Mouse (Mus musculus): ENCODE results near the gene Nanos3. TPM values are rescaled to one million over a fixed set of nuclear protein-coding genes. Genes with fewer than 3 reads are reported as not detected.

Gene Nanos3
- polyA plus RNA-seq, 1 experiment from 2014 or later, result 6.8 TPM

DNA sequence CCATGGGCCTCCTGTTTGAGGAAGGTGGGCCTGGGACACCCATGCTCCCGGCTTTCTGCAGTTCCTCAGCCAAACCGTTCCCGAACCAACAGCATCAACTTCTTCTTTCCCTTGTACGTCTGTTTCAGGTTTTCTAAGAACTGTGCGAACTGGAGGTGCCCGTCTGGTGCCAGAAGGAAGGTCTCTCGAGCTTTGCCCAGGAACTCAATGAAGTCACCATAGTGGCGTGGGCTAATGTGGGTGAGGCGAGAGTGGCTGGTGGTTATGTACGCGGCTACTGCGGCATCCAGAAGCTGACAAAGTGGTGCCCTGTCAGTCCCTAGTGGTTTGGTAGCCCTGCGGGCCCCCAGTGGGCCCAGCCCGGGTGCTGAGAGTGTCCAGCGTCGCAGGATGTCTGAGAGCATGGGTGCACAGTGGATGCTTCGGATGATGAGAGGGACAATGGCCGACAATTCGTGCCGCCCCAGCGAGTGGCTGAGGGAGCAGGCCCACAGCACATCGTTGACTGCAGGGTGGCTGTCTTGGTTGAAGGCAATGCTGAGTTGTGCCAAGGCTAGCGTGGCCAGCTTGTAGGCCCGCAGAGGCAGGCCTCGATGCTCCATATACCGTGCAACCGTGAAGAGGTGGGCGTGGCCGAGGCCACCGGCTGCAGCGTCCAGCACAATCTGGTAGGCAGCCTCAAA is 27.0 kb upstream of the Nanos3 start:
- Histone ChIP-seq H3K4me2 (ENCODE audit: low read length) (no peak overlapping the region), H3K9me3 (ENCODE audit: control insufficient read depth, low read length) (no peaks in the 10 kb centered on the region), H3K9ac (ENCODE audit: low read depth, low read length) (no peak overlapping the region), H3K36me3 (ENCODE audit: control insufficient read depth, insufficient read depth, low read length) (peaks cover 32% of the 10 kb centered on the region), H3K4me1 (ENCODE audit: control insufficient read depth, insufficient read depth, low read depth, low read length) (peaks cover 21% of the 10 kb centered on the region), H3K27ac (ENCODE audit: low read depth, low read length) (no peak overlapping the region), H3K27me3 (replicated peaks; ENCODE audit: control insufficient read depth, insufficient read depth, low read length) (no peaks in the 10 kb centered on the region), H3K4me3 (ENCODE audit: low read length) (no peak overlapping the region)
- 94% methylated on average over 31 of the region's 31 CpGs for WGBS
- ATAC-seq, result no peak

- H3K9ac ChIP-seq (ENCODE audit: low read depth, low read length), result no peak overlapping the region
- no peak overlapping the region for H3K27ac ChIP-seq (ENCODE audit: low read depth, low read length)
- H3K4me3 ChIP-seq (ENCODE audit: low read length), result no peak overlapping the region
- peaks cover 21% of the 10 kb centered on the region for H3K4me1 ChIP-seq (ENCODE audit: control insufficient read depth, insufficient read depth, low read depth, low read length)
- H3K27me3 ChIP-seq (replicated peaks; ENCODE audit: control insufficient read depth, insufficient read depth, low read length), result no peaks in the 10 kb centered on the region
- no peaks in the 10 kb centered on the region for H3K9me3 ChIP-seq (ENCODE audit: control insufficient read depth, low read length)
- no peak for ATAC-seq
- H3K36me3 ChIP-seq (ENCODE audit: control insufficient read depth, insufficient read depth, low read length), result peaks cover 29% of the 10 kb centered on the region
- H3K4me2 ChIP-seq (ENCODE audit: low read length), result no peak overlapping the region
- WGBS, result 98% methylated on average over 3 of the region's 3 CpGs
These were observed 26.2 kb upstream of the Nanos3 start for GRCm38 (mm10) chr8:84211202-84211601.

DNA sequence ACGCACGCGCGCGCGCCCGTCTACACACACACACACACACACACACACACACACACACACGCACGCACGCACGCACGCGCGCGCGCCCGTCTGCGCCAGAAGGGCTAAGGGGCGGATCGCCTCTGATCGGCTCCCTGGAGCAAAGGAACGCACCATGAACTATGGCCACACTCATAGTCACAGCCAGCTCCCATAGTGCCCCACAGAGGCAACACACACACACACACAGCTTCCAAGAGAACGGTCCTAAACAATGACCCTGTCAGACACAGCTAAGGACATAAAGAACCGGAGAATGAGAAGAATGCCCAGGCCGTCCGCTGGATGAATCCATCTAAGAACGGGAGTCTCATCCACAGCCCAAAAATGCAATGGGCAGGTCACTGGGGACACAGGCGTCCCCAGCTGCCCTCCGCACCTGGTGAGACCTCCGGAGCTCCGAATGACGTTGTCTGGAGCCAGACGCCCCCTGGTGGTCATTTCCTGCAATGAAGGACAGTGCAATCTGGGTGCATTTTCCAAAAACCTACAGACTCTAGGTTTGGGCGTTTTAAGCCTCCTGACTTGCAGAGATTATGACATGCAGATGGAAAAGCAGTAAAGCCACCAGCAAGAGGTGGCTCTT is 25.3 kb upstream of the Nanos3 start:
- ATAC-seq, result peak; percentile 37; the same call in 1 of the 2 replicates
- Histone ChIP-seq H3K4me3 (ENCODE audit: low read length) (peak overlapping the region; percentile 22), H3K9me3 (ENCODE audit: control insufficient read depth, low read length) (no peaks in the 10 kb centered on the region), H3K4me1 (ENCODE audit: control insufficient read depth, insufficient read depth, low read depth, low read length) (peaks cover 21% of the 10 kb centered on the region), H3K9ac (ENCODE audit: low read depth, low read length) (peak overlapping the region; percentile 47), H3K27ac (ENCODE audit: low read depth, low read length) (no peak overlapping the region), H3K27me3 (replicated peaks; ENCODE audit: control insufficient read depth, insufficient read depth, low read length) (no peaks in the 10 kb centered on the region), H3K36me3 (ENCODE audit: control insufficient read depth, insufficient read depth, low read length) (peaks cover 21% of the 10 kb centered on the region), H3K4me2 (ENCODE audit: low read length) (peak overlapping the region; percentile 50)
- 42% methylated on average over 33 of the region's 34 CpGs for WGBS

- peaks cover 21% of the 10 kb centered on the region for H3K4me1 ChIP-seq (ENCODE audit: control insufficient read depth, insufficient read depth, low read depth, low read length)
- H3K4me2 ChIP-seq (ENCODE audit: low read length), result no peak overlapping the region
- peak overlapping the region; percentile 10 for H3K27ac ChIP-seq (ENCODE audit: low read depth, low read length)
- H3K27me3 ChIP-seq (replicated peaks; ENCODE audit: control insufficient read depth, insufficient read depth, low read length), result no peaks in the 10 kb centered on the region
- peak; percentile 48; the same call in 1 of the 2 replicates for ATAC-seq
- H3K9me3 ChIP-seq (ENCODE audit: control insufficient read depth, low read length), result no peaks in the 10 kb centered on the region
- peaks cover 14% of the 10 kb centered on the region for H3K36me3 ChIP-seq (ENCODE audit: control insufficient read depth, insufficient read depth, low read length)
- WGBS, result 40% methylated on average over 17 of the region's 17 CpGs
- H3K4me3 ChIP-seq (ENCODE audit: low read length), result no peak overlapping the region
- H3K9ac ChIP-seq (ENCODE audit: low read depth, low read length), result peak overlapping the region; percentile 19; the same call in 1 of the 2 replicates
These were observed 23.7 kb upstream of the Nanos3 start for GRCm38 (mm10) chr8:84208381-84209380.

- no peak for ATAC-seq
- H3K27me3 ChIP-seq (replicated peaks; ENCODE audit: control insufficient read depth, insufficient read depth, low read length), result no peaks in the 10 kb centered on the region
- peak overlapping the region; percentile 45 for H3K9ac ChIP-seq (ENCODE audit: low read depth, low read length)
- 62% methylated on average over 7 of the region's 7 CpGs for WGBS
- no peaks in the 10 kb centered on the region for H3K9me3 ChIP-seq (ENCODE audit: control insufficient read depth, low read length)
- no peak overlapping the region for H3K4me3 ChIP-seq (ENCODE audit: low read length)
- peaks cover 21% of the 10 kb centered on the region for H3K4me1 ChIP-seq (ENCODE audit: control insufficient read depth, insufficient read depth, low read depth, low read length)
- 0 out of 2 replicates have a peak overlapping the region, but pooled peaks have one; percentile 12 for H3K27ac ChIP-seq (ENCODE audit: low read depth, low read length)
- no peak overlapping the region for H3K4me2 ChIP-seq (ENCODE audit: low read length)
- peaks cover 14% of the 10 kb centered on the region for H3K36me3 ChIP-seq (ENCODE audit: control insufficient read depth, insufficient read depth, low read length)
These were observed 22.8 kb upstream of the Nanos3 start for GRCm38 (mm10) chr8:84207811-84208210.

DNA sequence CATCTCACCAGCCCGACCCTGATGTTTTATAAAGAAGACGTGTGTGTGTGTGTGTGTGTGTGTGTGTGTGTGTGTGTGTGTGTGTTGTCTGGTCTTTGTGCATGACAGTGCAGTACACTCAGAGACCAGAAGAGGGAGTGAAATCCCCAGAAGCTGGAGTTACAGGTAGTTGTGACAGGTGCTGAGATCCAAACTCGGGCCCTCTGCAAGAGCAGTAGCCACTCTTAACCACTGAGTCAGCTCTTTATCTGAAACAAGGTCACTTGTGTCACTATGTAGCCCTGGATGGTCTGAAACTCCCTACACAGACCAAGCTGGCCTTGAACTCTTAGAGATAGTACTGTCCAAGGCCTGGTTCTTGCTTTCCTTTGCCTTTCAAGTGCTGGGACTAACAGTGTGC is 21.6 kb upstream of the Nanos3 start:
- no peak overlapping the region for H3K4me3 ChIP-seq (ENCODE audit: low read length)
- no peak overlapping the region for H3K4me2 ChIP-seq (ENCODE audit: low read length)
- no peak for ATAC-seq
- no peak overlapping the region for H3K27ac ChIP-seq (ENCODE audit: low read depth, low read length)
- no peak overlapping the region for H3K9ac ChIP-seq (ENCODE audit: low read depth, low read length)
- H3K9me3 ChIP-seq (ENCODE audit: control insufficient read depth, low read length), result no peaks in the 10 kb centered on the region
- H3K4me1 ChIP-seq (ENCODE audit: control insufficient read depth, insufficient read depth, low read depth, low read length), result peaks cover 21% of the 10 kb centered on the region
- H3K36me3 ChIP-seq (ENCODE audit: control insufficient read depth, insufficient read depth, low read length), result peaks cover 7% of the 10 kb centered on the region
- WGBS, result 89% methylated on average over 3 of the region's 3 CpGs
- no peaks in the 10 kb centered on the region for H3K27me3 ChIP-seq (replicated peaks; ENCODE audit: control insufficient read depth, insufficient read depth, low read length)

DNA sequence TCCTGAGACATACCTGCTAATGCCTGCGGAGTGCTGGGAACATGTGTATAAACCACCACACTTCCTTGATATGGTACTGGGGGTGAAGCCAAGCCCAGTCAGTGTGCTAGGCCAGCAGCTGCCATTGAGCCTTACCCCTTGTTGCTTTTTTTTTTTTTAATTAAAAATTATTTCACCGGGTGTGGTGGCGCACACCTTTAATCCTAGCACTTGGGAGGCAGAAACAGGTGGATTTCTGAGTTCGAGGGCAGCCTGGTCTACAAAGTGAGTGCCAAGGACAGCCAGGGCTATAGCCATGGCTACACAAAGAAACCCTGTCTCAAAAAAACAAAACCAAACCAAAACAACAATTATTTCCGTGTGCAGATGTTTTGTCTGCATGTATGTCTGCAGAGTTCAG is 20.1 kb upstream of the Nanos3 start:
- no peaks in the 10 kb centered on the region; the same call in 1 of the 2 replicates for H3K36me3 ChIP-seq (ENCODE audit: control insufficient read depth, insufficient read depth, low read length)
- H3K27ac ChIP-seq (ENCODE audit: low read depth, low read length), result no peak overlapping the region
- no peak overlapping the region for H3K4me3 ChIP-seq (ENCODE audit: low read length)
- no peak overlapping the region for H3K9ac ChIP-seq (ENCODE audit: low read depth, low read length)
- 90% methylated on average over 5 of the region's 5 CpGs for WGBS
- no peaks in the 10 kb centered on the region for H3K27me3 ChIP-seq (replicated peaks; ENCODE audit: control insufficient read depth, insufficient read depth, low read length)
- no peaks in the 10 kb centered on the region for H3K9me3 ChIP-seq (ENCODE audit: control insufficient read depth, low read length)
- peaks cover 25% of the 10 kb centered on the region for H3K4me1 ChIP-seq (ENCODE audit: control insufficient read depth, insufficient read depth, low read depth, low read length)
- no peak overlapping the region for H3K4me2 ChIP-seq (ENCODE audit: low read length)
- no peak for ATAC-seq

GRCm38 (mm10) chr8:84203975-84204772 is 19.2 kb upstream of the Nanos3 start:
- peak overlapping the region; percentile 40 for H3K4me3 ChIP-seq (ENCODE audit: low read length)
- ATAC-seq, result peak; percentile 12; the same call in 1 of the 2 replicates
- H3K36me3 ChIP-seq (ENCODE audit: control insufficient read depth, insufficient read depth, low read length), result no peaks in the 10 kb centered on the region; the same call in 1 of the 2 replicates
- H3K9ac ChIP-seq (ENCODE audit: low read depth, low read length), result peak overlapping the region; percentile 29
- no peaks in the 10 kb centered on the region for H3K9me3 ChIP-seq (ENCODE audit: control insufficient read depth, low read length)
- H3K27ac ChIP-seq (ENCODE audit: low read depth, low read length), result peak overlapping the region; percentile 72
- peak overlapping the region; percentile 78 for H3K4me2 ChIP-seq (ENCODE audit: low read length)
- peaks cover 24% of the 10 kb centered on the region for H3K4me1 ChIP-seq (ENCODE audit: control insufficient read depth, insufficient read depth, low read depth, low read length)
- no peaks in the 10 kb centered on the region for H3K27me3 ChIP-seq (replicated peaks; ENCODE audit: control insufficient read depth, insufficient read depth, low read length)
- 56% methylated on average over 13 of the region's 13 CpGs for WGBS

All from hindbrain, embryonic 16.5 days (tissue).